Mouse (Mus musculus) forebrain, embryonic 12.5 days (tissue): Measurements from ENCODE around the gene Galnt6. TPM values are rescaled to one million over a fixed set of nuclear protein-coding genes. Genes with fewer than 3 reads are reported as not detected.

Experiments used
- ATAC-seq: fragments of 200-750 bp; cut with Nextera tagmentation; 2 replicates; pipeline ENCODE4 v1.8.0; 2017; ENCODE audit warnings: moderate TSS enrichment; ENCODE audit not compliant: low FRiP score
- H3K27ac ChIP-seq: fragments of 300-500 bp; sonication (generic); 2 replicates; pipeline ENCODE4 v1.5.1; 2016; ENCODE audit warnings: mild to moderate bottlenecking
- H3K27me3 ChIP-seq: fragments of 300-500 bp; sonication (generic); 2 replicates; pipeline ENCODE4 v1.6.1; 2016; ENCODE audit warnings: mild to moderate bottlenecking
- H3K36me3 ChIP-seq: fragments of 300-500 bp; sonication (generic); replicated peaks from 2 replicates; pipeline ENCODE4 v1.6.1; 2016; ENCODE audit warnings: mild to moderate bottlenecking
- H3K4me1 ChIP-seq: fragments of 300-500 bp; sonication (generic); 2 replicates; pipeline ENCODE4 v1.6.1; 2016
- H3K4me2 ChIP-seq: fragments of 300-500 bp; sonication (generic); 2 replicates; pipeline ENCODE4 v1.6.1; 2016; ENCODE audit warnings: mild to moderate bottlenecking, moderate library complexity
- H3K4me3 ChIP-seq: fragments of 300-500 bp; sonication (generic); replicated peaks from 2 replicates; pipeline ENCODE4 v1.5.1; 2016; ENCODE audit warnings: mild to moderate bottlenecking
- H3K9ac ChIP-seq: fragments of 300-500 bp; sonication (generic); 2 replicates; pipeline ENCODE4 v1.6.1; 2016; ENCODE audit warnings: mild to moderate bottlenecking
- H3K9me3 ChIP-seq: fragments of 300-500 bp; sonication (generic); 2 replicates; pipeline ENCODE4 v1.6.1; 2016
- WGBS: fragments of 180-500 bp; shearing (Covaris S2); methylation state at CpG from one replicate; pipeline ENCODE4 v1.1.7; 2016; 5-methylcytosine and 5-hydroxymethylcytosine counted together
- polyA plus RNA-seq: library from polyadenylated mRNA; unstranded; fragments of >200 nt; fragmentation: Nextera tagmentation; extraction: Ambion mirVana; gene quantifications from 2 replicates; pipeline ENCODE4 v1.2.1, GENCODE M21; 2016

Galnt6 gene
- polyA plus RNA-seq, 1 experiment from 2014 or later, result 0.05 TPM

- Histone ChIP-seq H3K27ac (no peak overlapping the region), H3K27me3 (no peaks in the 10 kb centered on the region; the same call in 1 of the 2 replicates), H3K4me3 (no peak overlapping the region), H3K36me3 (no peaks in the 10 kb centered on the region), H3K9ac (no peak overlapping the region), H3K9me3 (no peaks in the 10 kb centered on the region), H3K4me2 (no peak overlapping the region), H3K4me1 (no peaks in the 10 kb centered on the region; the same call in 1 of the 2 replicates)
- no peak for ATAC-seq
- 95% methylated on average over 8 of the region's 8 CpGs for WGBS
Observed at GRCm38 (mm10) chr15:100714470-100714869, 14.7 kb downstream of the Galnt6 start.

GRCm38 (mm10) chr15:100710838-100711237, 18.3 kb downstream of the Galnt6 start:
- no peak overlapping the region for H3K4me3 ChIP-seq
- H3K27ac ChIP-seq, result no peak overlapping the region
- no peak overlapping the region for H3K9ac ChIP-seq
- H3K27me3 ChIP-seq, result no peaks in the 10 kb centered on the region; the same call in 1 of the 2 replicates
- H3K9me3 ChIP-seq, result no peaks in the 10 kb centered on the region
- WGBS, result 73% methylated on average over 6 of the region's 6 CpGs
- H3K4me2 ChIP-seq, result no peak overlapping the region
- no peak for ATAC-seq
- no peaks in the 10 kb centered on the region; the same call in 1 of the 2 replicates for H3K4me1 ChIP-seq
- no peaks in the 10 kb centered on the region for H3K36me3 ChIP-seq

- H3K4me3 ChIP-seq, result no peak overlapping the region
Observed at GRCm38 (mm10) chr15:100708433-100709078, 20.6 kb downstream of the Galnt6 start.

GRCm38 (mm10) chr15:100706226-100706625, 22.9 kb downstream of the Galnt6 start:
- H3K4me1 ChIP-seq, result peaks cover 11% of the 10 kb centered on the region
- H3K27me3 ChIP-seq, result peaks cover 22% of the 10 kb centered on the region
- H3K9ac ChIP-seq, result no peak overlapping the region
- 79% methylated on average over 8 of the region's 8 CpGs for WGBS
- H3K4me3 ChIP-seq, result no peak overlapping the region
- H3K4me2 ChIP-seq, result no peak overlapping the region
- no peak for ATAC-seq
- H3K9me3 ChIP-seq, result no peaks in the 10 kb centered on the region
- no peaks in the 10 kb centered on the region for H3K36me3 ChIP-seq
- no peak overlapping the region for H3K27ac ChIP-seq

More at GRCm38 (mm10) chr15:100708433-100709078, 20.6 kb downstream of the Galnt6 start:
- no peak overlapping the region for H3K9ac ChIP-seq
- no peak overlapping the region for H3K27ac ChIP-seq
- H3K27me3 ChIP-seq, result peaks cover 14% of the 10 kb centered on the region
- 82% methylated on average over 8 of the region's 8 CpGs for WGBS
- no peaks in the 10 kb centered on the region for H3K36me3 ChIP-seq
- no peak for ATAC-seq
- H3K9me3 ChIP-seq, result no peaks in the 10 kb centered on the region
- H3K4me2 ChIP-seq, result no peak overlapping the region
- H3K4me1 ChIP-seq, result peaks cover 8% of the 10 kb centered on the region

- Histone ChIP-seq H3K27ac (no peak overlapping the region), H3K9me3 (no peaks in the 10 kb centered on the region), H3K4me1 (peaks cover 11% of the 10 kb centered on the region), H3K4me2 (no peak overlapping the region), H3K27me3 (peaks cover 22% of the 10 kb centered on the region), H3K9ac (no peak overlapping the region), H3K36me3 (no peaks in the 10 kb centered on the region), H3K4me3 (no peak overlapping the region)
- ATAC-seq, result no peak
- 88% methylated on average over 1 of the region's 1 CpGs for WGBS
Observed at GRCm38 (mm10) chr15:100705376-100705775, 23.8 kb downstream of the Galnt6 start.

- WGBS, result 8% methylated on average over 17 of the region's 17 CpGs
- peak overlapping the region; percentile 7 for H3K4me3 ChIP-seq
- H3K4me1 ChIP-seq, result peaks cover 11% of the 10 kb centered on the region
- no peak overlapping the region for H3K27ac ChIP-seq
- H3K9ac ChIP-seq, result 0 out of 2 replicates have a peak overlapping the region, but pooled peaks have one; percentile 17
- peaks cover 22% of the 10 kb centered on the region for H3K27me3 ChIP-seq
- peak overlapping the region; percentile 30 for H3K4me2 ChIP-seq
- ATAC-seq, result no peak
- no peaks in the 10 kb centered on the region for H3K36me3 ChIP-seq
- H3K9me3 ChIP-seq, result no peaks in the 10 kb centered on the region
Observed at GRCm38 (mm10) chr15:100703913-100704312, 25.3 kb downstream of the Galnt6 start.

GRCm38 (mm10) chr15:100701856-100702255, 27.3 kb downstream of the Galnt6 start:
- 72% methylated on average over 6 of the region's 6 CpGs for WGBS
- peaks cover 11% of the 10 kb centered on the region for H3K4me1 ChIP-seq
- H3K4me3 ChIP-seq, result no peak overlapping the region
- peaks cover 22% of the 10 kb centered on the region for H3K27me3 ChIP-seq
- H3K27ac ChIP-seq, result no peak overlapping the region
- H3K9ac ChIP-seq, result no peak overlapping the region
- H3K36me3 ChIP-seq, result no peaks in the 10 kb centered on the region
- no peak for ATAC-seq
- H3K9me3 ChIP-seq, result no peaks in the 10 kb centered on the region
- no peak overlapping the region for H3K4me2 ChIP-seq

GRCm38 (mm10) chr15:100701108-100701507, 28.1 kb downstream of the Galnt6 start:
- H3K4me2 ChIP-seq, result no peak overlapping the region
- ATAC-seq, result no peak
- no peak overlapping the region for H3K4me3 ChIP-seq
- no peak overlapping the region for H3K27ac ChIP-seq
- H3K4me1 ChIP-seq, result peaks cover 11% of the 10 kb centered on the region
- 71% methylated on average over 10 of the region's 10 CpGs for WGBS
- H3K36me3 ChIP-seq, result no peaks in the 10 kb centered on the region
- H3K9ac ChIP-seq, result no peak overlapping the region
- H3K27me3 ChIP-seq, result peaks cover 22% of the 10 kb centered on the region
- H3K9me3 ChIP-seq, result no peaks in the 10 kb centered on the region

GRCm38 (mm10) chr15:100700424-100700823, 28.8 kb downstream of the Galnt6 start:
- Histone ChIP-seq H3K27ac (no peak overlapping the region), H3K9me3 (no peaks in the 10 kb centered on the region), H3K27me3 (peaks cover 19% of the 10 kb centered on the region), H3K4me3 (no peak overlapping the region), H3K9ac (no peak overlapping the region), H3K4me2 (no peak overlapping the region), H3K36me3 (no peaks in the 10 kb centered on the region), H3K4me1 (peaks cover 11% of the 10 kb centered on the region)
- no peak for ATAC-seq
- WGBS, result 81% methylated on average over 5 of the region's 5 CpGs

- peaks cover 11% of the 10 kb centered on the region for H3K4me1 ChIP-seq
- H3K9me3 ChIP-seq, result no peaks in the 10 kb centered on the region
- ATAC-seq, result no peak
- H3K36me3 ChIP-seq, result no peaks in the 10 kb centered on the region
- H3K4me2 ChIP-seq, result no peak overlapping the region
- H3K4me3 ChIP-seq, result no peak overlapping the region
- H3K9ac ChIP-seq, result no peak overlapping the region
- WGBS, result 79% methylated on average over 6 of the region's 6 CpGs
- peaks cover 15% of the 10 kb centered on the region for H3K27me3 ChIP-seq
- no peak overlapping the region for H3K27ac ChIP-seq
Observed at GRCm38 (mm10) chr15:100699386-100699785, 29.8 kb downstream of the Galnt6 start.

GRCm38 (mm10) chr15:100698078-100698477, 31.1 kb downstream of the Galnt6 start:
- no peaks in the 10 kb centered on the region for H3K9me3 ChIP-seq
- H3K4me3 ChIP-seq, result no peak overlapping the region
- H3K4me1 ChIP-seq, result no peaks in the 10 kb centered on the region
- no peak for ATAC-seq
- no peaks in the 10 kb centered on the region for H3K36me3 ChIP-seq
- H3K27me3 ChIP-seq, result peaks cover 3% of the 10 kb centered on the region; the same call in 1 of the 2 replicates
- 84% methylated on average over 10 of the region's 10 CpGs for WGBS
- H3K4me2 ChIP-seq, result no peak overlapping the region
- no peak overlapping the region for H3K9ac ChIP-seq
- H3K27ac ChIP-seq, result no peak overlapping the region

GRCm38 (mm10) chr15:100694406-100694805, 34.8 kb downstream of the Galnt6 start:
- no peak overlapping the region for H3K27ac ChIP-seq
- H3K9me3 ChIP-seq, result peaks cover 9% of the 10 kb centered on the region
- no peaks in the 10 kb centered on the region for H3K27me3 ChIP-seq
- no peaks in the 10 kb centered on the region for H3K4me1 ChIP-seq
- H3K4me3 ChIP-seq, result no peak overlapping the region
- H3K9ac ChIP-seq, result no peak overlapping the region
- no peak overlapping the region for H3K4me2 ChIP-seq
- no peak for ATAC-seq
- no peaks in the 10 kb centered on the region for H3K36me3 ChIP-seq
- WGBS, result 91% methylated on average over 9 of the region's 9 CpGs

GRCm38 (mm10) chr15:100691990-100692389, 37.2 kb downstream of the Galnt6 start:
- Histone ChIP-seq H3K4me2 (no peak overlapping the region), H3K27ac (no peak overlapping the region), H3K27me3 (no peaks in the 10 kb centered on the region), H3K9ac (no peak overlapping the region), H3K4me3 (no peak overlapping the region), H3K4me1 (0 out of 2 replicates have a peak, but pooled peaks cover 5% of the 10 kb centered on the region), H3K36me3 (no peaks in the 10 kb centered on the region), H3K9me3 (peaks cover 9% of the 10 kb centered on the region)
- no peak for ATAC-seq
- WGBS, result 77% methylated on average over 3 of the region's 3 CpGs
